Mouse (Mus musculus) heart, adult 2 months (tissue): ENCODE results near the gene Npdc1.

Experiments
- CTCF ChIP-seq: fragments of 200-600 bp; IDR thresholded peaks from 2 replicates; pipeline ENCODE4 v1.8.1; 2022; ENCODE audit warnings: antibody characterized with exemption, mild to moderate bottlenecking, moderate library complexity
- EP300 ChIP-seq: fragments of 200-500 bp; IDR thresholded peaks from 2 replicates; pipeline ENCODE4 v1.6.1; 2011; ENCODE audit warnings: low read depth, low read length, control low read depth; ENCODE audit not compliant: insufficient read depth

- TF ChIP-seq CTCF (no peak), EP300 (no peak)
Measured at GRCm38 (mm10) chr2:25399051-25399450, at the start of gene Npdc1.
